Mouse (Mus musculus): ENCODE data around the gene Slc16a10.

The Slc16a10 gene

DNA sequence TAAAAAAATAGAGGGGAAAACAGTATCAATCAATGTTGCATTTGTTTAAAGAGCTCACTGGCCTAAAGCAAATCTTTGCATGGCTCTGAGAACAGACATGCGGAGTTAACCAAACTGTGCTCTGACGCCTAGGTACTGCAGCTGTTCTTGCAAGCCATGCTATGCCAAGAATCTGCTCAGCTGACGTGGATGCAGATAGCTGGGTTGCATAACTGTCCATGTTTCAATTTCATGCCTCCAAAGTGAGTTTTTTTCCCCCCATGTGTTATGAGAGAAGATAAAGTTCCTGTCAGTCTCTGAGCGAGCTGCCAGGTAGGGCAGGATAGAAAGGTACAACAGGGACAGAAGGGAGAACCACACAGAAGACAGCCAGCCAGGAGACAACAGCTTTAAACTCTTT lies 72.8 kb downstream of the Slc16a10 start:
- DNase-seq (ENCODE audit: low read depth, low spot score) = no peak

- no peak for DNase-seq (ENCODE audit: low read depth, low spot score)
Observed at GRCm38 (mm10) chr10:40068595-40068994, 73.5 kb downstream of the Slc16a10 start.

DNA sequence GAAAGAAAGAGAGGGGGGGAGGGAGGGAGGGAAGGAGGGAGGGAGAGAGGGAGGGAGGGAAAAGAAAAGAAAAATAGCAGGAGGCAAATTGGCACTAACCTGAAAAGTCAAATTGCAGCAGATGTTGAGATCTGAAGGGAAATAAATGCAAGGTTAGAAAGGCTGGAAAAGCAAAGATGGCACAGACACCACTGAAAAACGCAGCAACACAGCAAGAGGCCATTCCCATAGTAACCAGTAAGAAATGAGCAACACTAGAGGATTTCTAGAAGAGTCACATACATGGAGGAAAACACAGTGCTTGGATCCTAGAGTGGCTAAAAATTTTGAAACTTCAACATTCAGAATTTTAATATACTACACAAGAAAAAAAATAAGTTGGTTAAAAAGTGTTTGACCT lies 74.5 kb downstream of the Slc16a10 start:
- no peak for DNase-seq (ENCODE audit: low read depth, low spot score)

GRCm38 (mm10) chr10:40067071-40067470 lies 75.0 kb downstream of the Slc16a10 start:
- DNase-seq (ENCODE audit: low read depth, low spot score) = no peak

GRCm38 (mm10) chr10:40065357-40065756 lies 76.7 kb downstream of the Slc16a10 start:
- DNase-seq (ENCODE audit: low read depth, low spot score) = no peak

DNA sequence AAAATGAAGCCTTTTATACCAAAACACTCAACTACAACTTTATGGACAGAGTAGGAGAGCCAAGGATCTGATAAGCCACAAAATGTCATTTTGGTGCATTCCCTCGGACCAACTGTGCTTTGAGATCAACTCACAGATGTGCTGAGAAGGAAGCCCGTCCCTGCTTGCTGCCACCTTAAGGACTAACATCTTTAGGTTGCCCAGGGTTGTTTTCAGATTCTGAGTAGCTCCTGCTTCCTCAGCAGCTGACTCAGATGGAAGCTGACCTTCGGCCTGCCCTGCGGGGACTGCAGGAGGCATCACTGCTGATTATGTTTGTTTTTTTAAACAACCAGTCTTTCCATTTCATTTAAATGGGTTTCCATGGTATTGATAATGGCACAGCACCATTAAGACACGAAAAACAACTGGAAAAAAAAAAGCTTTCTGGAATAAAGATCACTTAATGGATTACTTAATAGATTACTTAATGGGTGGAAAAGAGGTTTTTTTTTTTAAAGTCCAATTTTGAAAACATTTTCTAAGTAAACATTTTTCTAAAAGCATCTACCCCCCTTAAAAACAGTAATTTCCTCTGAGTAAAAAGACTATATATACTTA lies 78.7 kb downstream of the Slc16a10 start:
- no peak for DNase-seq (ENCODE audit: low read depth, low spot score)

- no peak for DNase-seq (ENCODE audit: low read depth, low spot score)
Observed at GRCm38 (mm10) chr10:40062812-40063211, 79.2 kb downstream of the Slc16a10 start.

DNA sequence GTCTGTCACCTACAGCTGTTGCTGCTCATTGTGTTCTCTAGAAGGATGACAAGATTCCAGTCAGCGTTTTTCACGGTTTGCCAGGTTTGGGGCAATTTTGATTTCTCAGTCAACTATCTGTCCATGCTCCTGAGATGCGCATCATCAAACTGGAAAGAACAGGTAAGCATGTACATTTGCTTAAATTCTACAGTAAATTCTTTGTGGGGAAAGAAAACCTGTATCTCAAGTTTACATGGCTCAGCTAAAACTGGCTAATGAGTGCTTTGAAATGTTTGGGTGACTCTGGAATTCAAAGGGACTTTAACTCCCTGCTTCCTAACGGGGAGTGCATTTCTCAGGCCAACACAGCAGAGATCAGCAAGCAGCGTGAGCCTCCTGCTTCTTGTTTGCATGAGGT lies 80.1 kb downstream of the Slc16a10 start:
- DNase-seq (ENCODE audit: low read depth, low spot score) = no peak

- no peak for DNase-seq (ENCODE audit: low read depth, low spot score)
Observed at GRCm38 (mm10) chr10:40058786-40059120, 83.3 kb downstream of the Slc16a10 start.

GRCm38 (mm10) chr10:40058062-40058785 lies 83.8 kb downstream of the Slc16a10 start:
- DNase-seq (ENCODE audit: low read depth, low spot score) = no peak

DNA sequence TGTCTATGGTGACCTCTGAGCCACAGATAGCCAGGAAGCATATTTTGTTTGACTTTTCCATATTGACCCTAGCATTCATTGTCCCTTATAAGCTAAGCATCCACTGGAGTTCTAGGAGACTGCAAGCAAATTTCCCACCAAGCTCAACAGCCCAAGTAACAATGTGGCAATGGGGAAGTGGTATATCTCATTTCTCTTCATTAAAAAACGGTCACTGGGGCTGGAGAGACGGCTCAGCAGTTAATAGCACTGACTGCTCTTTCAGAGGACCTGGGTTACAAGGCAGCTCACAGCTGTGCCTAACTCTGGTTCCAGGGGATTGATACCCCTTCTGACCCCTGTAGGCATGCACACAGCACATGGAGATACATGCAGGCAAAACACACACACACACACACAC lies 84.4 kb downstream of the Slc16a10 start:
- no peak for DNase-seq (ENCODE audit: low read depth, low spot score)

DNA sequence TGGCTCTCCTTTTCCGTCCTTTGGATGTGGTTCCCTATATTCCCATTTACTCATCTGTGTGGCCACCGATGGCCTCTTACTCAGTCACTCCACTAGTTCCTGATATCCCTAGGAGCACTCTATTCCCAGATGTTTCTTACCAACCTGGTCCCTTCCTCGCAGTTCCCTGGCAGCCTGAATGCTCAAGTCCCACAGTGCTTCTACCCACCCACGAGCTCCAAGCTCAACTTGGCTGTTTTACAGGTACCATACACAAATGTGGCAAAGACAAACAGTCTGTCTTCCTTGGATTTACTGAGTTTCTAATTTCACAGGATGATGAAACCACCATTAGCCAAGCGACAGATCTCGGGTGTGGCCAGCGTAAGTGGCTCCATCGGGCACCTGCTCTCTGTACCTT lies 87.6 kb downstream of the Slc16a10 start:
- DNase-seq (ENCODE audit: low read depth, low spot score) = no peak

DNA sequence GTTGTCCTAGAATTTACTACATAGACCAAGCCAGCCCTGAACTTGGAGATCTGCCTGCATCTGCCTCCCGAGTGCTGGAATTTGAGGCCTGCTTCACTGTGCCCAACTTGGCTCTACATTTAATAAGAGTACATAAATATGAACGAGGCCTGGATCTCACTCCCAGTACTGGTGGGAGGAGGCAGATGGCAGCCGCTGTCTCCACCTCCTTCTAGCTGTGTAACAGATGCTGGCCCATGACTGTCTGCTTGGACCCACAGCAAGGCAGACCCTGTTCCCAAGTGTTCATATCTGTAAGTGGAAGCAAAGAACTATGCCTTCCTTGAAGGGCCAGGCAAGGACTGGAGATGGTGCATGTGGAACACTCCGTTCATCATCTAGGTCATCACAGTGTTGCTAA lies 88.2 kb downstream of the Slc16a10 start:
- no peak for DNase-seq (ENCODE audit: low read depth, low spot score)

DNA sequence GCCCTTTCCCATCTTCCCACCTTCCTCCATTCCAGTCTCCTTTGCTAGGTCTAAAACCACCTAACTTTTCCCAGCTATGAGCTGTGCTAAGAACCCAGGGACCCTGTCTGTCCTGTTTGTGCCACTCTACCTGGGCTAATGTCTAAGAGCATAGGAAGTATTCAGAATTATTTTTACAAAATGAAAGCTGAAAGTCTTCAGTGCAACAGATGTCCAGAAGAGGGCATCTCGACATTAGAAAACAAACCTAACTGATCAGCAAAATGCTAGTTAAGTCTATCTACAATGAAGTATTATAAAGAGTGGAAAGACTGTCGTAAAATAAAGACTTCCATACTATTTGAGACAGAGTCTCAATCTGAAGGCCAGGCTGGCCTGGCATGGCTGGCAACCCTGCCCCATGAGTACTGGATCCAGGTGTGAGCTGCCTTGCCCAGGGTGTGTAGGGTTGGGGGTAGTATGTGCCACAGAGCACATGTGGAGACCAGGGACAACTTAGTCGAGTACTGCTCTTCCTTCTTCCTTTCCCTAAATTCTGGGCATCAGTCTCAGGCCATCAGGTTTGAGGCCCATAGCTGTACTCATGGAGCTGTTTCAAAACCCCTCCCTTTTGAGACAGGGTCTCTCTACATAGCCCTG lies 88.7 kb downstream of the Slc16a10 start:
- DNase-seq (ENCODE audit: low read depth, low spot score) = no peak

GRCm38 (mm10) chr10:40051997-40052396 lies 90.1 kb downstream of the Slc16a10 start:
- DNase-seq (ENCODE audit: low read depth, low spot score) = no peak

DNA sequence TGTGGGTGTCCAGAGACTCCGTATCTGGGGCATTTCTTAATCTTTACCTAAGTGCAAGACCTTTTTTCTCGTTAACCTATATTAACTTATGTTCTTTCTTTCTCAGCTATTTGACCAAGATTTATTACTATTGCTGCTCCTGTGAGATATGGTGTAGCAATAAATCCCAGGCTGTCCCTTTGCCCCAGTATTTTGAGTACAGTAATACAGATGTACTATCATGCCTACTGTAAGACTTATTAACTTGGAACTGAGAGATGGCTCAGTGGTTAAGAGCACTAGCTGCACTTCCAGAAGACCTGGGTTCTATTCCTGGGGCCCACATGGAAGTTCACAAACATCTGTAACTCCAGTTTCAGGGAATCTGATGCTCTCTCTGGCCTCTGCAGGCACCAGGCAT lies 91.3 kb downstream of the Slc16a10 start:
- DNase-seq (ENCODE audit: low read depth, low spot score) = no peak

DNA sequence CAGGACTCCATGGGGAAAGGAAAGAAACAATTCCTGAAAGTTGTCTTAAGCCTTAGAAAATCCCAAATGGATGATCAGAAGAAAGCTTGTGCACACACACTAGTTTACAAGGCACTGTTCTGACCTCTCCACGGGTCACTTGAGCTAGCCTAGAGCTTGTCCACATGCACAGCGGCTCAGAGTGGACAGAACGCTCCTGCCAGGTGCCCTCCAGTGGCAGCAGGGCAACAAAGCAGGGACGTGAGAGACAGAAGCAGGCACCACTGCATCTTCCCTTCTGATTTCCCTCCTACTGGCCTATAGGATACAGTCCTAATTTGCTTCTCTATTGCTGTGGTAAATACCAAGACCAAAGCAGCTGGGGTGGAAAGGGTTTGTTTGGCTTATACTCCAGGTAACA lies 100.7 kb downstream of the Slc16a10 start:
- no peak for DNase-seq (ENCODE audit: low read depth, low spot score)

DNA sequence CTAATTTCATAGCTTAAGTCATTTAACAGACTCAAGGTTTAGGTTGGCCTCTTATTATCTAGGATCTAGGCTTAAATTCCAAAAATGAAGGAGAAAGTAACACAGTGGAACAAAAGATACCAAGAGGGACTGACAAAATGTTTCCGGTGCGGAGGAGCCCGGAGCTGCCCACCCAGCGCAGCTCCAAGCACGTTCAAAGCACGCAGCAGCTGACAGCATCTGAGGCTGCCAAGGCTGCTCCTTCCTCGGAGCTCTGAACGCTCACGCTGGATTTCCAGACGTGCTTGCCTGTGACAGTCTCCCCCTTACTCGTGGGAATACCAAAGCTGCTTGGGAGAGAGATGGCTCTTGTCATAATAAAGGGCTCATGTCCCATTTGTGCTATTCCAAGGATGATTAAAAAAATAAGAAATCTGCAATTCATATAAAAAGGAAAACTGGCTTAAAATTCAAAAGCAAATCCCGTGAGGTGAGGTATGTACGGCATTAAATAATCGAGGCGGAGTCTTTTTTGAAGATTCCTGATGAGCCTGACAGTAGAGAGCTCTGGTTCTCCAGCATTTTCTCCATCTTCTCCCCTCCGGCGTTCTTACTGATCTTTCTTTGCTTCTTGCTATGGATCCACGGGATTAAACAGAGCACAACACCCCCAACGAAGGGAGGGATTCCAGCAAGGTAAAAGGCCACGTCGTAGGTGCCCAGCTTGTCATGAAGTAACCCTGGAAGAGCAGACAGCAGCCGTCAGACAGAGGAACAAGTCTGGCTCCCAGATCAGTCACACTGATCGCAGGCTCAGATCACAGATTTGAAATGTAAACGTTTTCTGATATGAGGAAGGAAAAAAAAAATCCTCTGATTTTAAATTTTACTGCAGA lies 105.1 kb downstream of the Slc16a10 start:
- DNase-seq (ENCODE audit: low read depth, low spot score) = no peak

GRCm38 (mm10) chr10:40034956-40035355 lies 107.1 kb downstream of the Slc16a10 start:
- DNase-seq (ENCODE audit: low read depth, low spot score) = no peak

DNA sequence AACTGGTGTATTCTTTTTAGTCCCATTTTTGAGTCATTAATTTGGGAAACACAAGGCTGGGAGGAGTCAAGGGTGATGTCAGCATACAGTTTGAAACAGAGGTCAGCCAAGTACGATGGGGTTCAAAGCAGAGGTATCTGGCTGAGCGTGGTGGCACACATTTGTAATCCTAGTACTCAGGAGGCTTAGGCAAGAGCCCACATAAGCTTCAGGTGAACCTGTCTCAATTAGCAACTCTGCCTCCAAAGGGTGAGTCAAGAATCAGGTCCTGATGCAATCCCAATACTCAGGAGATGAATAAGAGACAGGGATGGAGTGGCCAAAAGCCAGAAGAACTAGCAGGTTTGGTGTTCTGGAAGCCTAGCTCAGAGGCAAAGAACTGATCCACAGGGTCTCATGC lies 109.2 kb downstream of the Slc16a10 start:
- DNase-seq (ENCODE audit: low read depth, low spot score) = no peak

- no peak for DNase-seq (ENCODE audit: low read depth, low spot score)
Observed at GRCm38 (mm10) chr10:40030716-40031115, 111.3 kb downstream of the Slc16a10 start.

GRCm38 (mm10) chr10:40029610-40030009 lies 112.4 kb downstream of the Slc16a10 start:
- no peak for DNase-seq (ENCODE audit: low read depth, low spot score)

All from R1 (cell line).